In genomic region chr4:107996418-107996986, GRCm38 (mm10) we compare ENCODE assay signal across 26 mouse cellular contexts. TPM values are rescaled to one million over a fixed set of nuclear protein-coding genes. Genes with fewer than 3 reads are reported as not detected.
A peak's percentile ranks its signal among the peaks of the same experiment; 100 is the strongest.
DNase-seq lines count a peak whose midpoint lies in the region; ATAC-seq and TF ChIP-seq lines count a peak whose summit lies in the region.
"Had no signal": no experiment of that assay in that cellular context is flagged by ENCODE, and none has a peak within 500 bp of the region (broad histone marks: within the 10 kb centered on the region; RNA-seq: fewer than 3 reads in every experiment).

No protein-coding gene starts in this region.

- no peaks in the 10 kb centered on the region for H3K9me3 ChIP-seq in limb, embryonic 15.5 days
- H3K9me3 ChIP-seq in limb, embryonic 10.5 days (replicated peaks): no peaks in the 10 kb centered on the region
- H3K9me3 ChIP-seq in CH12.LX (replicated peaks; ENCODE audit: low read length): peaks cover 6% of the 10 kb centered on the region
- H3K9me3 ChIP-seq in stomach, embryonic 14.5 days (ENCODE audit: control insufficient read depth, low read depth, low read length): no peaks in the 10 kb centered on the region
- H3K9me3 ChIP-seq in midbrain, embryonic 14.5 days (ENCODE audit: control insufficient read depth, low read length): no peaks in the 10 kb centered on the region
- H3K9me3 ChIP-seq: heart, embryonic 15.5 days; neural tube, embryonic 15.5 days had no signal

- no peak for TF ChIP-seq RAD21 in CH12.LX (IDR thresholded peaks at IDR 0.05; ENCODE audit: low read depth, low read length)

- ATAC-seq in limb, embryonic 15.5 days (ENCODE audit: insufficient number of reproducible peaks, low FRiP score, low TSS enrichment, low read depth): no peak
- peak; percentile 43 for ATAC-seq in stomach, embryonic 14.5 days (ENCODE audit: insufficient number of reproducible peaks, insufficient read depth, low FRiP score, low read depth)
- ATAC-seq in midbrain, embryonic 14.5 days (ENCODE audit: low FRiP score, low TSS enrichment): no peak
- ATAC-seq: hindbrain, embryonic 16.5 days; liver, postnatal 0 days; midbrain, embryonic 16.5 days had no signal

- in situ Hi-C loops in CH12.LX (cut with MboI; ENCODE audit: low pct_ligation_motif_present, low pct_unique_long_range_greater_than_20kb, low sequenced_read_pairs): no loop called here

- H3K4me2 ChIP-seq in limb, embryonic 15.5 days: no peak overlapping the region
- H3K4me2 ChIP-seq in CH12.LX (ENCODE audit: insufficient read depth, low read depth, poor library complexity, severe bottlenecking): no peak overlapping the region
- no peak overlapping the region for H3K4me2 ChIP-seq in stomach, embryonic 14.5 days (replicated peaks; ENCODE audit: low read depth, low read length)
- H3K4me2 ChIP-seq in midbrain, embryonic 14.5 days (ENCODE audit: low read length): no peak overlapping the region
- H3K4me2 ChIP-seq: heart, embryonic 15.5 days; neural tube, embryonic 15.5 days had no signal

- H3K27ac ChIP-seq in limb, embryonic 15.5 days: peak overlapping the region; percentile 72
- no peak overlapping the region for H3K27ac ChIP-seq in limb, embryonic 10.5 days
- H3K27ac ChIP-seq in CH12.LX (ENCODE audit: insufficient read depth, low read depth): no peak overlapping the region
- peak overlapping the region; percentile 27; the same call in 1 of the 2 replicates for H3K27ac ChIP-seq in stomach, embryonic 14.5 days (ENCODE audit: low read length)
- no peak overlapping the region for H3K27ac ChIP-seq in midbrain, embryonic 14.5 days (replicated peaks; ENCODE audit: low read depth, low read length)
- H3K27ac ChIP-seq: heart, adult 2 months; heart, embryonic 15.5 days; neural tube, embryonic 15.5 days had no signal

- 73% methylated on average over 9 of the region's 9 CpGs for WGBS in limb, embryonic 15.5 days
- 93% methylated on average over 9 of the region's 9 CpGs for WGBS in limb, embryonic 10.5 days
- 65% methylated on average over 9 of the region's 9 CpGs for WGBS in stomach, embryonic 14.5 days
- WGBS in midbrain, embryonic 14.5 days: 91% methylated on average over 9 of the region's 9 CpGs

- dilution Hi-C loops in CH12.LX (cut with MboI; ENCODE audit: extremely low pct_ligation_motif_present, extremely low pct_unique_long_range_greater_than_20kb, low sequenced_read_pairs): no loop called here

- H3K4me3 ChIP-seq in limb, embryonic 15.5 days: no peak overlapping the region
- H3K4me3 ChIP-seq in limb, embryonic 10.5 days: no peak overlapping the region
- H3K4me3 ChIP-seq in CH12.LX (replicated peaks in 1 of 3; ENCODE audit: low read depth in 2 of 3, low read length in 2 of 3, poor library complexity in 1 of 3): no peak overlapping the region
- no peak overlapping the region for H3K4me3 ChIP-seq in stomach, embryonic 14.5 days (ENCODE audit: low read depth, low read length)
- no peak overlapping the region for H3K4me3 ChIP-seq in midbrain, embryonic 14.5 days (replicated peaks; ENCODE audit: low read depth, low read length)
- H3K4me3 ChIP-seq: heart, adult 2 months; heart, embryonic 15.5 days; neural tube, embryonic 15.5 days had no signal

- DNase-seq in adrenal gland, postnatal 10 days: peak; percentile 31
- DNase-seq in adrenal gland, postnatal 36 days: no peak
- DNase-seq in limb, embryonic 10.5 days (ENCODE audit: low spot score): no peak
- DNase-seq in CH12.LX (ENCODE audit: extremely low read depth): no peak
- no peak for DNase-seq in kidney, postnatal 10 days
- no peak for DNase-seq in midbrain, embryonic 14.5 days
- DNase-seq: cerebellum, adult 9-11 months; gastrocnemius, postnatal 14 days; heart, adult 2 months; kidney, adult 11 months; layer of hippocampus, postnatal 36 days; liver, postnatal 0 days; right cerebral cortex, postnatal 14 days; spleen, adult 18-20 months had no signal

- H3K36me3 ChIP-seq in limb, embryonic 15.5 days: no peaks in the 10 kb centered on the region
- H3K36me3 ChIP-seq in limb, embryonic 10.5 days: no peaks in the 10 kb centered on the region
- no peaks in the 10 kb centered on the region for H3K36me3 ChIP-seq in CH12.LX (replicated peaks in 1 of 2; ENCODE audit: control insufficient read depth in 1 of 2, insufficient read depth in 1 of 2, low read length in 1 of 2)
- no peaks in the 10 kb centered on the region for H3K36me3 ChIP-seq in stomach, embryonic 14.5 days (ENCODE audit: control insufficient read depth, insufficient read depth, low read length)
- no peaks in the 10 kb centered on the region for H3K36me3 ChIP-seq in midbrain, embryonic 14.5 days (ENCODE audit: control insufficient read depth, insufficient read depth, low read length)
- H3K36me3 ChIP-seq: heart, embryonic 15.5 days; neural tube, embryonic 15.5 days had no signal

- no peak for TF ChIP-seq EP300 in CH12.LX (IDR thresholded peaks at IDR 0.05; ENCODE audit: low read length)

- no peaks in the 10 kb centered on the region for H3K27me3 ChIP-seq in limb, embryonic 15.5 days
- no peaks in the 10 kb centered on the region for H3K27me3 ChIP-seq in limb, embryonic 10.5 days (ENCODE audit: low read depth, poor library complexity, severe bottlenecking)
- H3K27me3 ChIP-seq in CH12.LX (replicated peaks): peaks cover 44% of the 10 kb centered on the region
- H3K27me3 ChIP-seq in stomach, embryonic 14.5 days (ENCODE audit: control insufficient read depth, insufficient read depth, low read length): no peaks in the 10 kb centered on the region
- no peaks in the 10 kb centered on the region for H3K27me3 ChIP-seq in midbrain, embryonic 14.5 days (ENCODE audit: control insufficient read depth, insufficient read depth, low read length)
- H3K27me3 ChIP-seq: heart, embryonic 15.5 days; neural tube, embryonic 15.5 days had no signal

- no peak for TF ChIP-seq CTCF in CH12.LX (conservative IDR thresholded peaks at IDR 0.05 in 1 of 2, IDR thresholded peaks at IDR 0.05 in 1 of 2; ENCODE audit: low read depth in 2 of 2, low read length in 2 of 2)

- no peak for TF ChIP-seq POLR2A in CH12.LX (IDR thresholded peaks at IDR 0.05; ENCODE audit: low read depth, low read length)

- no peak overlapping the region for H3K9ac ChIP-seq in limb, embryonic 15.5 days
- no peak overlapping the region for H3K9ac ChIP-seq in CH12.LX (ENCODE audit: insufficient read depth, low read depth)
- H3K9ac ChIP-seq in stomach, embryonic 14.5 days (replicated peaks; ENCODE audit: low read depth, low read length): no peak overlapping the region
- H3K9ac ChIP-seq in midbrain, embryonic 14.5 days (replicated peaks; ENCODE audit: low read length): no peak overlapping the region
- H3K9ac ChIP-seq: heart, embryonic 15.5 days; liver, postnatal 0 days; neural tube, embryonic 15.5 days had no signal

- peaks cover 14% of the 10 kb centered on the region for H3K4me1 ChIP-seq in limb, embryonic 15.5 days
- H3K4me1 ChIP-seq in limb, embryonic 10.5 days: peaks cover 12% of the 10 kb centered on the region; the same call in 1 of the 2 replicates
- H3K4me1 ChIP-seq in CH12.LX (ENCODE audit: control insufficient read depth in 1 of 2, insufficient read depth in 2 of 2): peaks cover 0 to 5% of the 10 kb centered on the region in 2 experiments; a peak in 1 of 4 replicates
- peaks cover 9% of the 10 kb centered on the region; the same call in 1 of the 2 replicates for H3K4me1 ChIP-seq in stomach, embryonic 14.5 days (ENCODE audit: control insufficient read depth, insufficient read depth, low read length)
- H3K4me1 ChIP-seq in midbrain, embryonic 14.5 days (ENCODE audit: control insufficient read depth, insufficient read depth, low read length): no peaks in the 10 kb centered on the region

- H3K79me2 ChIP-seq in CH12.LX (replicated peaks; ENCODE audit: control insufficient read depth, extremely low read depth, insufficient read depth, poor library complexity, severe bottlenecking): no peaks in the 10 kb centered on the region

TF ChIP-seq in CH12.LX, 34 proteins besides CTCF, POLR2A, EP300 and RAD21:
- TF ChIP-seq E2F4 (IDR thresholded peaks at IDR 0.05; ENCODE audit: insufficient replicate concordance, low read depth, low read length): no peak
- TF ChIP-seq IRF4 (IDR thresholded peaks at IDR 0.05; ENCODE audit: low read depth, low read length): no peak
- peak; percentile 78 for TF ChIP-seq NRF1 (IDR thresholded peaks at IDR 0.05; ENCODE audit: low read depth, low read length)
- TF ChIP-seq NELFE (IDR thresholded peaks at IDR 0.05; ENCODE audit: low read depth, low read length): no peak
- TF ChIP-seq CHD1 (IDR thresholded peaks at IDR 0.05; ENCODE audit: low read depth, low read length): no peak
- no peak for TF ChIP-seq MYC (IDR thresholded peaks at IDR 0.05; ENCODE audit: low read depth, low read length)

RNA-seq across cellular contexts. Expression of gene Slc1a7, which starts 28.4 kb away (rescaled TPM):
- total RNA-seq in adrenal gland, postnatal 10 days (2021): under 1 TPM; 0.15 to 0.39 TPM
- total RNA-seq in adrenal gland, postnatal 36 days (2021): under 1 TPM; 0.30 to 0.43 TPM
- 0.05 and 0.10 TPM in 2 replicates for polyA plus RNA-seq in limb, embryonic 15.5 days (2015; fragmentation: Nextera tagmentation; extraction: Ambion mirVana)
- not detected in 2 replicates for polyA plus RNA-seq in limb, embryonic 10.5 days (2016; fragmentation: Nextera tagmentation; extraction: Ambion mirVana)
- total RNA-seq in CH12.LX (2012; rRNA removed) (not detected in 2 replicates), CH12.LX (2014; rRNA removed) (not detected in 2 replicates)
- polyA plus RNA-seq in CH12.LX (2012; ENCODE audit: insufficient read length, low read depth): not detected in 2 replicates
- polyA plus RNA-seq in stomach, embryonic 14.5 days (2014; fragmentation: Nextera tagmentation; extraction: Ambion mirVana): 0.41 TPM in 1 of 2 replicates, not detected in the other
- not detected in 2 replicates for polyA plus RNA-seq in midbrain, embryonic 14.5 days (2014; fragmentation: Nextera tagmentation; extraction: Ambion mirVana)
- total RNA-seq: hematopoietic stem cell, adult 5-6 weeks; layer of hippocampus, adult 18-20 months; megakaryocyte, adult 5-6 weeks had no signal
- polyA plus RNA-seq: forebrain, embryonic 11.5 days; kidney, embryonic 16.5 days; liver, postnatal 0 days; midbrain, embryonic 16.5 days; neural tube, embryonic 15.5 days; thymus, postnatal 0 days had no signal

Comparison
In these comparisons a context has a peak if more than half of its experiments do, and no peak if none do; other contexts are left out.
1. H3K27ac ChIP-seq: peak in limb, embryonic 15.5 days (single experiment) and stomach, embryonic 14.5 days (single experiment); none in limb, embryonic 10.5 days (single experiment), CH12.LX (single experiment) and midbrain, embryonic 14.5 days (single experiment).